Mouse (Mus musculus): Measurements from ENCODE around the gene Evc2.

GRCm38 (mm10) chr5:37456590-37456989, 118.3 kb downstream of the Evc2 start:
- TF ChIP-seq CTCF (IDR thresholded peaks at IDR 0.05) (no peak), EP300 (IDR thresholded peaks at IDR 0.05) (no peak)
